Mouse (Mus musculus): ENCODE results near the gene Cald1. TPM values are rescaled to one million over a fixed set of nuclear protein-coding genes. Genes with fewer than 3 reads are reported as not detected.

Cald1 gene
- polyA plus RNA-seq, 1 experiment, result 24.7 TPM

GRCm38 (mm10) chr6:34797887-34798286, 199.6 kb downstream of the Cald1 start:
- Histone ChIP-seq H3K27me3 (replicated peaks; ENCODE audit: control insufficient read depth, insufficient read depth, low read length) (no peaks in the 10 kb centered on the region), H3K4me3 (ENCODE audit: insufficient read depth, low read depth, low read length) (no peak overlapping the region), H3K36me3 (ENCODE audit: control insufficient read depth, insufficient read depth, low read length) (no peaks in the 10 kb centered on the region), H3K27ac (ENCODE audit: insufficient read depth, low read depth, low read length) (no peak overlapping the region), H3K4me1 (ENCODE audit: control insufficient read depth, insufficient read depth, low read length) (no peaks in the 10 kb centered on the region)
- TF ChIP-seq POLR2A (IDR thresholded peaks at IDR 0.05; ENCODE audit: low read depth, low read length), result no peak
- TF ChIP-seq CTCF (conservative IDR thresholded peaks at IDR 0.05; ENCODE audit: insufficient read depth, insufficient read length, low read depth, low read length), result no peak
- no peak for DNase-seq
- 78% methylated on average over 3 of the region's 3 CpGs for WGBS

- Histone ChIP-seq H3K36me3 (ENCODE audit: control insufficient read depth, insufficient read depth, low read length) (no peaks in the 10 kb centered on the region), H3K4me1 (ENCODE audit: control insufficient read depth, insufficient read depth, low read length) (no peaks in the 10 kb centered on the region; the same call in 1 of the 2 replicates), H3K27me3 (replicated peaks; ENCODE audit: control insufficient read depth, insufficient read depth, low read length) (no peaks in the 10 kb centered on the region), H3K27ac (ENCODE audit: insufficient read depth, low read depth, low read length) (no peak overlapping the region), H3K4me3 (ENCODE audit: insufficient read depth, low read depth, low read length) (no peak overlapping the region)
- no peak for DNase-seq
- WGBS, result 80% methylated on average over 2 of the region's 2 CpGs
- TF ChIP-seq POLR2A (IDR thresholded peaks at IDR 0.05; ENCODE audit: low read depth, low read length) (no peak), CTCF (conservative IDR thresholded peaks at IDR 0.05; ENCODE audit: insufficient read depth, insufficient read length, low read depth, low read length) (no peak)
These were observed 207.3 kb downstream of the Cald1 start for GRCm38 (mm10) chr6:34805582-34805981.

- TF ChIP-seq POLR2A (IDR thresholded peaks at IDR 0.05; ENCODE audit: low read depth, low read length), result no peak
- no peak for TF ChIP-seq CTCF (conservative IDR thresholded peaks at IDR 0.05; ENCODE audit: insufficient read depth, insufficient read length, low read depth, low read length)
- Histone ChIP-seq H3K4me1 (ENCODE audit: control insufficient read depth, insufficient read depth, low read length) (no peaks in the 10 kb centered on the region; the same call in 1 of the 2 replicates), H3K4me3 (ENCODE audit: insufficient read depth, low read depth, low read length) (no peak overlapping the region), H3K36me3 (ENCODE audit: control insufficient read depth, insufficient read depth, low read length) (no peaks in the 10 kb centered on the region), H3K27ac (ENCODE audit: insufficient read depth, low read depth, low read length) (peak overlapping the region; percentile 45; the same call in 1 of the 2 replicates), H3K27me3 (replicated peaks; ENCODE audit: control insufficient read depth, insufficient read depth, low read length) (no peaks in the 10 kb centered on the region)
- WGBS, result 54% methylated on average over 4 of the region's 4 CpGs
- DNase-seq, result peak; percentile 46
These were observed 212.4 kb downstream of the Cald1 start for GRCm38 (mm10) chr6:34810651-34811050.

GRCm38 (mm10) chr6:34824406-34824805, 226.1 kb downstream of the Cald1 start:
- H3K36me3 ChIP-seq (ENCODE audit: control insufficient read depth, insufficient read depth, low read length), result no peaks in the 10 kb centered on the region
- no peaks in the 10 kb centered on the region for H3K27me3 ChIP-seq (replicated peaks; ENCODE audit: control insufficient read depth, insufficient read depth, low read length)
- DNase-seq, result no peak
- H3K4me1 ChIP-seq (ENCODE audit: control insufficient read depth, insufficient read depth, low read length), result no peaks in the 10 kb centered on the region
- H3K4me3 ChIP-seq (ENCODE audit: insufficient read depth, low read depth, low read length), result no peak overlapping the region
- no peak overlapping the region for H3K27ac ChIP-seq (ENCODE audit: insufficient read depth, low read depth, low read length)
- TF ChIP-seq POLR2A (IDR thresholded peaks at IDR 0.05; ENCODE audit: low read depth, low read length) (no peak), CTCF (conservative IDR thresholded peaks at IDR 0.05; ENCODE audit: insufficient read depth, insufficient read length, low read depth, low read length) (no peak)

Other genes with a start within 250 kb of the Cald1 start
- 2.6 and 3.9 TPM in 2 replicates for gene Akr1b8, start 244.4 kb upstream of the Cald1 start, polyA plus RNA-seq (2012; rRNA removed)
- gene Akr1b10, start 214.3 kb upstream of the Cald1 start, polyA plus RNA-seq (2012; rRNA removed), result 40.1 and 42.2 TPM in 2 replicates
- 3.2 and 4.0 TPM in 2 replicates for gene Akr1b7, start 186.2 kb upstream of the Cald1 start, polyA plus RNA-seq (2012; rRNA removed)
- gene Bpgm, start 122.3 kb upstream of the Cald1 start, polyA plus RNA-seq (2012; rRNA removed), result 24.4 and 32.4 TPM in 2 replicates
- gene Agbl3, start 181.9 kb downstream of the Cald1 start, polyA plus RNA-seq (2012; rRNA removed), result 10.2 and 13.1 TPM in 2 replicates

All from kidney, adult 2 months (tissue).